In genomic region chr11:111212702-111213328, GRCm38 (mm10) we compare ENCODE assay signal across 11 mouse cellular contexts.
DNase-seq lines count a peak whose midpoint lies in the region; ATAC-seq and TF ChIP-seq lines count a peak whose summit lies in the region.
"Had no signal": no experiment of that assay in that cellular context is flagged by ENCODE, and none has a peak within 500 bp of the region (broad histone marks: within the 10 kb centered on the region; RNA-seq: fewer than 3 reads in every experiment).

No protein-coding gene starts in this region.

- no peak overlapping the region for H3K9ac ChIP-seq in hindbrain, embryonic 14.5 days
- H3K9ac ChIP-seq in forebrain, embryonic 12.5 days, result no peak overlapping the region
- H3K9ac ChIP-seq in limb, embryonic 14.5 days (ENCODE audit: low read depth, low read length, severe bottlenecking), result no peak overlapping the region
- no peak overlapping the region for H3K9ac ChIP-seq in neural tube, embryonic 15.5 days (replicated peaks)
- H3K9ac ChIP-seq: embryonic facial prominence, embryonic 12.5 days; limb, embryonic 13.5 days had no signal

- no peaks in the 10 kb centered on the region for H3K27me3 ChIP-seq in hindbrain, embryonic 10.5 days (ENCODE audit: insufficient read depth, poor library complexity, severe bottlenecking)
- H3K27me3 ChIP-seq in hindbrain, embryonic 14.5 days (ENCODE audit: control insufficient read depth, insufficient read depth, low read length), result no peaks in the 10 kb centered on the region
- no peaks in the 10 kb centered on the region for H3K27me3 ChIP-seq in forebrain, embryonic 12.5 days
- no peaks in the 10 kb centered on the region for H3K27me3 ChIP-seq in limb, embryonic 14.5 days (ENCODE audit: control insufficient read depth, insufficient read depth, low read length)
- H3K27me3 ChIP-seq in neural tube, embryonic 15.5 days (replicated peaks), result no peaks in the 10 kb centered on the region
- H3K27me3 ChIP-seq: embryonic facial prominence, embryonic 12.5 days; limb, embryonic 13.5 days had no signal

- no peak overlapping the region for H3K4me2 ChIP-seq in hindbrain, embryonic 14.5 days (replicated peaks)
- H3K4me2 ChIP-seq in forebrain, embryonic 12.5 days, result peak overlapping the region; percentile 35
- no peak overlapping the region for H3K4me2 ChIP-seq in limb, embryonic 14.5 days (replicated peaks; ENCODE audit: low read depth, low read length, severe bottlenecking)
- no peak overlapping the region for H3K4me2 ChIP-seq in neural tube, embryonic 15.5 days
- H3K4me2 ChIP-seq: embryonic facial prominence, embryonic 12.5 days; limb, embryonic 13.5 days had no signal

- H3K9me3 ChIP-seq in hindbrain, embryonic 10.5 days, result 0 out of 2 replicates have a peak, but pooled peaks cover 3% of the 10 kb centered on the region
- H3K9me3 ChIP-seq in hindbrain, embryonic 14.5 days (ENCODE audit: control insufficient read depth, low read length), result no peaks in the 10 kb centered on the region
- no peaks in the 10 kb centered on the region for H3K9me3 ChIP-seq in forebrain, embryonic 12.5 days
- H3K9me3 ChIP-seq in limb, embryonic 14.5 days (ENCODE audit: control insufficient read depth, low read length), result no peaks in the 10 kb centered on the region
- H3K9me3 ChIP-seq in neural tube, embryonic 15.5 days (replicated peaks), result no peaks in the 10 kb centered on the region
- H3K9me3 ChIP-seq: embryonic facial prominence, embryonic 12.5 days; limb, embryonic 13.5 days had no signal

- H3K4me1 ChIP-seq in hindbrain, embryonic 10.5 days (replicated peaks), result peaks cover 21% of the 10 kb centered on the region
- peaks cover 8% of the 10 kb centered on the region; the same call in 1 of the 2 replicates for H3K4me1 ChIP-seq in hindbrain, embryonic 14.5 days (replicated peaks; ENCODE audit: control insufficient read depth, insufficient read depth, low read length)
- peaks cover 19% of the 10 kb centered on the region for H3K4me1 ChIP-seq in forebrain, embryonic 12.5 days
- peaks cover 8% of the 10 kb centered on the region; the same call in 1 of the 2 replicates for H3K4me1 ChIP-seq in limb, embryonic 14.5 days (ENCODE audit: control insufficient read depth, insufficient read depth, low read length)
- peaks cover 11% of the 10 kb centered on the region for H3K4me1 ChIP-seq in neural tube, embryonic 15.5 days

- WGBS in hindbrain, embryonic 10.5 days, result 29% methylated on average over 5 of the region's 5 CpGs
- WGBS in hindbrain, embryonic 14.5 days, result 22% methylated on average over 5 of the region's 5 CpGs
- 10% methylated on average over 5 of the region's 5 CpGs for WGBS in forebrain, embryonic 12.5 days
- WGBS in limb, embryonic 14.5 days, result 55% methylated on average over 5 of the region's 5 CpGs
- 27% methylated on average over 5 of the region's 5 CpGs for WGBS in neural tube, embryonic 15.5 days

- no peak for ATAC-seq in hindbrain, embryonic 14.5 days (ENCODE audit: low FRiP score)
- peak; percentile 30; the same call in 1 of the 2 replicates for ATAC-seq in forebrain, embryonic 12.5 days (ENCODE audit: low FRiP score)
- ATAC-seq in limb, embryonic 14.5 days (ENCODE audit: low FRiP score, low read depth), result no peak
- peak; percentile 21; the same call in 1 of the 2 replicates for ATAC-seq in neural tube, embryonic 15.5 days (ENCODE audit: low FRiP score)

- no peak overlapping the region for H3K4me3 ChIP-seq in hindbrain, embryonic 10.5 days
- H3K4me3 ChIP-seq in hindbrain, embryonic 14.5 days (replicated peaks; ENCODE audit: low read length), result no peak overlapping the region
- no peak overlapping the region for H3K4me3 ChIP-seq in forebrain, embryonic 12.5 days (replicated peaks)
- H3K4me3 ChIP-seq in limb, embryonic 14.5 days (replicated peaks; ENCODE audit: low read length), result no peak overlapping the region
- H3K4me3 ChIP-seq in neural tube, embryonic 15.5 days (replicated peaks), result no peak overlapping the region
- H3K4me3 ChIP-seq: embryonic facial prominence, embryonic 12.5 days; limb, embryonic 13.5 days had no signal

- H3K36me3 ChIP-seq in hindbrain, embryonic 10.5 days, result no peaks in the 10 kb centered on the region
- no peaks in the 10 kb centered on the region for H3K36me3 ChIP-seq in hindbrain, embryonic 14.5 days (replicated peaks; ENCODE audit: control insufficient read depth, insufficient read depth)
- no peaks in the 10 kb centered on the region for H3K36me3 ChIP-seq in forebrain, embryonic 12.5 days (replicated peaks)
- no peaks in the 10 kb centered on the region for H3K36me3 ChIP-seq in limb, embryonic 14.5 days (ENCODE audit: control insufficient read depth, insufficient read depth, low read length)
- H3K36me3 ChIP-seq in neural tube, embryonic 15.5 days, result no peaks in the 10 kb centered on the region
- H3K36me3 ChIP-seq: embryonic facial prominence, embryonic 12.5 days; limb, embryonic 13.5 days had no signal

- peak overlapping the region; percentile 81 for H3K27ac ChIP-seq in hindbrain, embryonic 10.5 days
- no peak overlapping the region for H3K27ac ChIP-seq in hindbrain, embryonic 14.5 days
- H3K27ac ChIP-seq in forebrain, embryonic 12.5 days, result peak overlapping the region; percentile 85
- no peak overlapping the region for H3K27ac ChIP-seq in limb, embryonic 14.5 days (replicated peaks; ENCODE audit: low read depth, low read length)
- H3K27ac ChIP-seq in neural tube, embryonic 15.5 days (replicated peaks), result peak overlapping the region; percentile 54
- H3K27ac ChIP-seq: embryonic facial prominence, embryonic 12.5 days; limb, embryonic 13.5 days had no signal

- TF ChIP-seq POLR2A in limb, embryonic 14.5 days (IDR thresholded peaks at IDR 0.05; ENCODE audit: borderline replicate concordance, extremely low read depth, insufficient read depth, insufficient read length), result no peak

- peak; percentile 6 for DNase-seq in hindbrain, embryonic 10.5 days (ENCODE audit: low spot score)
- no peak for DNase-seq in hindbrain, embryonic 14.5 days (ENCODE audit: low spot score)
- peak; percentile 21 for DNase-seq in limb, embryonic 14.5 days (ENCODE audit: low spot score)
- DNase-seq in layer of hippocampus, adult 11-12 months (ENCODE audit: low spot score), result no peak
- no peak for DNase-seq in kidney, adult 18-20 months
- DNase-seq: lung, postnatal 14 days; thymus, postnatal 25 days had no signal

Comparison
In these comparisons a context has a peak if more than half of its experiments do, and no peak if none do; other contexts are left out.
1. DNase-seq: peak in hindbrain, embryonic 10.5 days (single experiment) and limb, embryonic 14.5 days (single experiment); none in hindbrain, embryonic 14.5 days (single experiment), layer of hippocampus, adult 11-12 months (single experiment) and kidney, adult 18-20 months (single experiment).
2. H3K27ac ChIP-seq: peak in hindbrain, embryonic 10.5 days (single experiment), forebrain, embryonic 12.5 days (single experiment) and neural tube, embryonic 15.5 days (single experiment); none in hindbrain, embryonic 14.5 days (single experiment) and limb, embryonic 14.5 days (single experiment).
3. ATAC-seq: peak in forebrain, embryonic 12.5 days (single experiment) and neural tube, embryonic 15.5 days (single experiment); none in hindbrain, embryonic 14.5 days (single experiment) and limb, embryonic 14.5 days (single experiment).